Mouse (Mus musculus) megakaryocyte, embryonic 14.5 days (primary cell): ENCODE data around the gene Gm20479.

ENCODE experiments used
- FLI1 ChIP-seq: IDR thresholded peaks from 2 replicates; pipeline ENCODE4 v1.6.1; 2012; ENCODE audit warnings: low read length, inconsistent platforms, mixed read lengths
- GATA1 ChIP-seq: IDR thresholded peaks from 3 replicates; pipeline ENCODE4 v1.6.1; 2012; ENCODE audit warnings: mixed read lengths, low read length, inconsistent platforms, borderline replicate concordance

DNA sequence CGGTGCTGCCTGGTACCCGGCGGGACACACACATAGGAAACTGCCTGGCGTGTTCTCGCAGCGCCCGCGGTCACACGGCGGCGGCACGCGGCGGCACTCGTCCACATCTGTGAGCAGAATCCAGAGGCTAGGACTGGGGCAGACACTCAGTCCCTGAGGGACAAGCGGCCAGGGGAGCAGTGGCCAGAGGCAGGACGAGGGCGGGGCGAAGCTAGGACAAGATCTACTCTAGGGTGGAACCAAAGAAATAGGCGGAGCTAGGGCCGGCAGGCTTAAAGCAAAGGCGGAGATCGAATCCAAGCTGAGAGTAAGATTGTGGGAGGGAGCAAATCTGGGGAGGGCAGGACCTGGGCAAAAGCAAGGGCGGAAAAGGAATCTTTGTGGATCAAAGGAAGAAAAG is 31.5 kb downstream of the Gm20479 start:
- TF ChIP-seq GATA1 (no peak), FLI1 (no peak)
